Mouse (Mus musculus) forebrain, embryonic 13.5 days (tissue): ENCODE measurements at regions not wholly inside any gene's neighbourhood (a gene's known extent, or its start where the extent isn't known, plus 50 kb on each side); places are given as distances from the start of the nearest gene placed in this dataset.

Experiments
- ATAC-seq: fragments of 200-750 bp; cut with Nextera tagmentation; 2 replicates; pipeline ENCODE4 v1.8.0; 2017
- H3K27ac ChIP-seq: fragments of 300-500 bp; sonication (generic); 2 replicates; pipeline ENCODE4 v1.5.1; 2015; ENCODE audit warnings: inconsistent platforms, mild to moderate bottlenecking, moderate library complexity
- H3K27me3 ChIP-seq: fragments of 300-500 bp; sonication (generic); 2 replicates; pipeline ENCODE4 v1.6.1; 2015; ENCODE audit warnings: mild to moderate bottlenecking, inconsistent platforms
- H3K36me3 ChIP-seq: fragments of 300-500 bp; sonication (generic); 2 replicates; pipeline ENCODE4 v1.6.1; 2015; ENCODE audit warnings: mild to moderate bottlenecking, inconsistent platforms; ENCODE audit not compliant: poor library complexity, severe bottlenecking
- H3K4me1 ChIP-seq: fragments of 300-500 bp; sonication (generic); 2 replicates; pipeline ENCODE4 v1.6.1; 2015; ENCODE audit warnings: inconsistent platforms
- H3K4me2 ChIP-seq: fragments of 300-500 bp; sonication (generic); 2 replicates; pipeline ENCODE4 v1.6.1; 2015; ENCODE audit warnings: inconsistent platforms, mild to moderate bottlenecking, moderate library complexity
- H3K4me3 ChIP-seq: fragments of 300-500 bp; sonication (generic); 2 replicates; pipeline ENCODE4 v1.5.1; 2015; ENCODE audit warnings: mild to moderate bottlenecking, inconsistent platforms
- H3K9ac ChIP-seq: fragments of 300-500 bp; sonication (generic); 2 replicates; pipeline ENCODE4 v1.6.1; 2015; ENCODE audit warnings: mild to moderate bottlenecking, inconsistent platforms
- H3K9me3 ChIP-seq: fragments of 300-500 bp; sonication (generic); replicated peaks from 2 replicates; pipeline ENCODE4 v1.6.1; 2016; ENCODE audit warnings: inconsistent platforms
- WGBS: fragments of 180-500 bp; shearing (Covaris S2); methylation state at CpG from one replicate; pipeline ENCODE4 v1.1.7; 2015; 5-methylcytosine and 5-hydroxymethylcytosine counted together

DNA sequence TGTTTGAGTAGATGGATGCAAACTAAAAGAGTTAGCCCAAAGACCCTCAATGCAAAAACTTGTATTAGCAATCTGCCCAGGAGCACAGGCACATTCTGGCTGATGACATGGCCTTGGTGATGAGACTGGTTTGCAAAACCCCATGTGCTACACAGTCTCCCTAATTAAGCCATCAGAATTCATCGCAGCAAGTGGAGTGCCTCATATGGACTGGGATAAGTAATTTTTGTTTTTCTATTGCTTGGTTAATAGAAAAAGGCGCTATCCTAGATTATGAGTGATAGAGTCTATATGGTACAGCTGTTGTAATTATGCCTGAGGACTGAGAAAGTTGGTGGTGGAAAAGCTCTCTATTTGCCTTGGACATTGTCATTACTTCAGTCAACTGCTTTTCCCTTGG is 155.2 kb upstream of the Robo1 start:
- 83% methylated on average over 2 of the region's 2 CpGs for WGBS
- ATAC-seq = no peak
- Histone ChIP-seq H3K27ac (no peak overlapping the region), H3K27me3 (no peaks in the 10 kb centered on the region), H3K4me2 (no peak overlapping the region), H3K36me3 (no peaks in the 10 kb centered on the region), H3K4me1 (no peaks in the 10 kb centered on the region), H3K4me3 (no peak overlapping the region), H3K9ac (no peak overlapping the region), H3K9me3 (no peaks in the 10 kb centered on the region)

DNA sequence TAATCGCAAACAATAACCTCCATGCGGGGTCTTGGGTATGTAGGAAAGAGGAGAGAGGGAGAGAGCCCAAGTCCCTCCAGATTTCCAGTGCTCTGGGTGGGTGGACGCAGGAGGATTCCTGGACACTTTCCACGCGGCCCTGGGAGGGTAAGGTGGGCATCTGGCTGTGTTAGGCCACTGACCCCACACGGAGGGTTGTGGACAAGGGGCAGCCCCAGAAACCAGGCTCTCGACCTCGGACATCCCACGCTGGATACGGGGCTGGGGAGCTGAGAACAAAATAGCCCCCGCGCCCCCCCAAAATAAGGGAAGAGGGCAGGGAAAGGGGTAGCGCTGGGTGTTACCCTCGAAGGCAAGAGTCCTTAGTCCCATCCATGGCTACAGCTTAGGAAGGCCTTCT is 150.2 kb upstream of the Robo1 start:
- no peak overlapping the region for H3K4me3 ChIP-seq
- H3K27ac ChIP-seq = no peak overlapping the region
- H3K4me2 ChIP-seq = no peak overlapping the region
- no peaks in the 10 kb centered on the region for H3K9me3 ChIP-seq
- no peaks in the 10 kb centered on the region for H3K27me3 ChIP-seq
- H3K36me3 ChIP-seq = no peaks in the 10 kb centered on the region
- H3K4me1 ChIP-seq = no peaks in the 10 kb centered on the region
- WGBS = 95% methylated on average over 14 of the region's 14 CpGs
- ATAC-seq = no peak
- H3K9ac ChIP-seq = no peak overlapping the region

DNA sequence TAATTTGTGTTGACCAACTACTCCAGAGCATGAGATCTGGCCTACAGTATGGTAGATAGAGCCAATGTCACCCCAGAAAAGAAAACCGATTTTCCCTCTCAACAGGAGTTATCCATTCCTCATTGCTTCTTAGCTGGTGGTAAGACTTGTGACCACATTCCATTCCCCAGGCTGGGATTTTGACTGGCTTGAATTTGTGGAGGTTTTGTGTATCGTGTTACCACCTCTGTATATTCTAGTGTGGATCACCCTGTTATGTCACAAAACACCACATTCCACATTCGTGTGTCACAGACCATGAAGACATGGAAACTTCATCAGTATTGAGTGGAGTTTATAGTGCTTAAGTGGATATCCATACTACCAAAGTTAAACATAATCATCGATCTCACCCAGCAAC is 148.7 kb upstream of the Robo1 start:
- Histone ChIP-seq H3K4me1 (no peaks in the 10 kb centered on the region), H3K27ac (no peak overlapping the region), H3K36me3 (no peaks in the 10 kb centered on the region), H3K4me2 (no peak overlapping the region), H3K4me3 (no peak overlapping the region), H3K9ac (no peak overlapping the region), H3K9me3 (no peaks in the 10 kb centered on the region), H3K27me3 (no peaks in the 10 kb centered on the region)
- WGBS = 88% methylated on average over 4 of the region's 4 CpGs
- no peak for ATAC-seq

DNA sequence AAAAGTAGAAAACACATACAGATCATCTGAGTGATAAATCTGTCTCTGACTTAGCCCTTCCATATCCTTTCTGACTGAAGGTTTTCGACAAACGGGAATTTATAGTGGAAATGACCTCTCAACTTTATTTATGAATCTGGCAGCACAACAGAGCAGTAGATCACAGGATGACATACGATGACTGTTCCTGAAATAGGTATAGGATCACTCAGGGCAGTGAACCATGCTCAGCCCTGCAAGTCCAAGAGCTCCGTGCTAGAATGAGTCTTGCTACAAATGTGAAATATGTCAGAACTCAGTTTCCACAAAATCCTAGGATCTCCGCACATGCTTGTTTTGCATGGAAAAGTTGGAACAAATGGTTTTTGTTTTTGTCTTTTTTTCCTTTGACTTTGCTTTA is 132.4 kb upstream of the Robo1 start:
- WGBS = 92% methylated on average over 5 of the region's 5 CpGs
- no peak overlapping the region for H3K27ac ChIP-seq
- H3K27me3 ChIP-seq = no peaks in the 10 kb centered on the region
- H3K36me3 ChIP-seq = no peaks in the 10 kb centered on the region
- H3K4me3 ChIP-seq = no peak overlapping the region
- no peak overlapping the region for H3K4me2 ChIP-seq
- H3K9me3 ChIP-seq = no peaks in the 10 kb centered on the region
- no peaks in the 10 kb centered on the region for H3K4me1 ChIP-seq
- no peak for ATAC-seq
- H3K9ac ChIP-seq = no peak overlapping the region

DNA sequence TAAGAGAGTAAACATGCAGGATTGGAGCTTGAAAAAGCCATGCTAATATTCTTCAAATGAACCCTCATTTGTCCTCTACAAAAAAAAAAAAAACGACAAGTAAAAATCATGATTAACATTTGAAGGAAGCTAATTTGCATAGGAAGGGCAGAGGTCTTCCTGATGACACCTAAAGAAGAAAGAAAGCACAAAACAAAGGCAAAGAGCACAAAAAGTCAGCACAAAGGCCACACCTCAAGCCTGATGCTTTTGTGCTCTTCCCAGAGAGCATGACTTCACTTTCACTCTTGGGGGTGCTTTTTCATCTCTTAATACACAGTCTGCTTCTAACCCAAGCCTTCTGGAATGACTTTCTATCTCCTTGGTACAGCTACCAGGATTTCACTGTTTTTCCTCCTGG is 113.8 kb upstream of the Robo1 start:
- H3K4me1 ChIP-seq = 0 out of 2 replicates have a peak, but pooled peaks cover 5% of the 10 kb centered on the region
- no peaks in the 10 kb centered on the region for H3K27me3 ChIP-seq
- H3K9me3 ChIP-seq = no peaks in the 10 kb centered on the region
- 3% methylated on average over 1 of the region's 1 CpGs for WGBS
- no peaks in the 10 kb centered on the region for H3K36me3 ChIP-seq
- H3K4me3 ChIP-seq = no peak overlapping the region
- no peak for ATAC-seq
- H3K4me2 ChIP-seq = no peak overlapping the region
- H3K9ac ChIP-seq = no peak overlapping the region
- H3K27ac ChIP-seq = no peak overlapping the region

DNA sequence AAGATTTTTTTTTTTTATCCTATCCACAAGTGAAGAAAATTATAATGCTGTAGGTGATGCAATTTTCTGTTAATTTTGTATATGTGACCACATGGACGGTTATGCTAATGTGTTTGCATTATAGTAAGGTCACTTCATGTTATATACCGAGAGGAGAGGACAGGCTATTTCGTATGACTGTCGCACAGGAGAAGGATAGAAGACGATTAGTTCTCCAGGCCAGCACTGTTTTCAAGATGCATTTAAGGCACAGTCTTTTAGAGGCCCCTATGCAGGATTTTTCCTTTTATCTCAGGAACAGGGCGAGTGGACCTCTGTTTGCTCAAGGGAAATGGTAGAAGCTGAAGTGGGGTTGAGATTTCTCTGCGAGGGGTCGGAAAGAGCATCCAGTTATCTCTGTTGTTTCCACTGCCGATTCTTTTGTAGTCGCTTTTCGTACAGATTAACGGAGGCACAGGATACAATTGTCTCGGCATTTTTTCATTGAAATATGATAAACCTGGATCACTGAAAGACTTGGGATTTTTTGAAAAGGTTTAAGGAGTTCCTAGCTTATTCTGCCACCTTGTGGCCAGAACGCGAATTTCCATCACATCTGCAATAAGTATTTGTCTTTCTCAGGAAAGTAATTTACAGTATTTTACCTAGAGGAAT is 92.6 kb upstream of the Robo1 start:
- no peak overlapping the region for H3K27ac ChIP-seq
- no peaks in the 10 kb centered on the region for H3K36me3 ChIP-seq
- peak; percentile 37 for ATAC-seq
- WGBS = 36% methylated on average over 15 of the region's 15 CpGs
- H3K4me1 ChIP-seq = peaks cover 5% of the 10 kb centered on the region; the same call in 1 of the 2 replicates
- no peaks in the 10 kb centered on the region for H3K27me3 ChIP-seq
- H3K9me3 ChIP-seq = no peaks in the 10 kb centered on the region
- H3K4me2 ChIP-seq = peak overlapping the region; percentile 46
- peak overlapping the region; percentile 23 for H3K4me3 ChIP-seq
- peak overlapping the region; percentile 48; the same call in 1 of the 2 replicates for H3K9ac ChIP-seq

DNA sequence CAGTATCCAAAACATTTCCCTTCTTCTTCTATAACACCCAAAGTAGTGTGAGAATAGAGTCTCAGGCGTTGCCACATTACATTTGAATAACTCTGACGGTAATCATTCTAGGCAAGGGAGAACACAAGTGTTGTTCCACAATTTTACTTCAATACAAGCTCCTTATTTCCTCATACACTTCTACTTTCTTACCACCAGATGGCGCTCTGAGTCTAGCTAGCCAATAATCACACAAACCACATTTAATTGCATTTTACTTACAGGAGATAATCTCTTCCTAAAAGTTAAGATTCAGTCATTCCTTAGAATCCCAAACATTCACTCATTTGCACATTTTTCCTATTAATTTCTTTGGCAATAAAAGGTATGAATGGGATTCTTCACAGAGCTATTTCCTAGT is 90.1 kb upstream of the Robo1 start:
- peaks cover 11% of the 10 kb centered on the region for H3K4me1 ChIP-seq
- no peak overlapping the region for H3K9ac ChIP-seq
- H3K9me3 ChIP-seq = no peaks in the 10 kb centered on the region
- WGBS = 4% methylated on average over 3 of the region's 3 CpGs
- no peak for ATAC-seq
- no peaks in the 10 kb centered on the region for H3K36me3 ChIP-seq
- H3K27ac ChIP-seq = no peak overlapping the region
- H3K27me3 ChIP-seq = no peaks in the 10 kb centered on the region
- H3K4me3 ChIP-seq = no peak overlapping the region
- no peak overlapping the region for H3K4me2 ChIP-seq

DNA sequence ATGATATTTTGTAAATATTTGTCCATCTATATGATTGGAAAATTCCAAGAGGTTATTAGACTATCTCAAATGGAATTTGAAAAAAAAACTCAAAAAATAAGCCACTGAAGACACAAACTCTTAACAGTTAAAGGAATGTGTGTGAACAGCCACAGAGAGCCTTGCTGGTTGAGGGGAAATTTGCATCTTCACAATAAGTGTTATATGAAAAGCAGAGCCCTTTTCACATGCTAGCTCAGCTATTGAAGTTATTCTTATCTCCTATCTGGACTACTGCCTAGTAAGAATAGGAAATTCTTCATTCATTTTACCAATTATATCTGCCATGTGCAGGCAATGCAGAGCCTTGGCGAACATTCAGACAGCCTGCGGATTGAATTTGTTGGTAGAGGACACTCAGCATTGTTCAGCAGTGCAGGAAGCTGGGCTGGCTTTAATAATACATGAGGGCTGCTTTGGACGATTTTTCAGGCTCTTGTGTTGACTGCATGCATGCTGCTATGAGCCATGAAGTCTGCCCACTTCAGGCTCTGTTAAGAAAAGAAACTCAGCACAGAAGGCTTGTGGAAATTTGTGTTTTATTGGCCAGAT is 86.1 kb upstream of the Robo1 start:
- H3K4me2 ChIP-seq = no peak overlapping the region
- peaks cover 20% of the 10 kb centered on the region for H3K4me1 ChIP-seq
- 6% methylated on average over 3 of the region's 3 CpGs for WGBS
- H3K4me3 ChIP-seq = no peak overlapping the region
- H3K9me3 ChIP-seq = no peaks in the 10 kb centered on the region
- H3K9ac ChIP-seq = no peak overlapping the region
- H3K36me3 ChIP-seq = no peaks in the 10 kb centered on the region
- ATAC-seq = peak; percentile 88
- H3K27me3 ChIP-seq = no peaks in the 10 kb centered on the region
- peak overlapping the region; percentile 44 for H3K27ac ChIP-seq

DNA sequence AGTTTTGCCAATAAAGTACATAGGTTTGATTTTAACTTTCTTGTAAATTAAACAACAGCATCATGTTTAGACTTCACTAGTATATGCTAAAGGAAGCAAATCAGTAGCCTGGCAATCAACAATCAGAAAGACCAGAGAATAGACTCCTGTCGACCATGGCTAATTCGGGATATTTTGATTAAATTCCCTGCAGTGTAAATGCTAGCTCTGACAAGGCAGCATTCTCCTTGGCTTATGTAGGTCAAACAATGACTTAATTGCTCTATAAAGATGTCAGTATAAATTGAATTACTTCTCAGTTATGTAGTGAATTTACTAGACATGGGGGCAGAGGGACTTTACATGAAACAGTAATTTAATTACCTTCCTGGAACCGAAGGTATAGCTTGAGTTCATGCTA is 84.2 kb upstream of the Robo1 start:
- Histone ChIP-seq H3K27ac (no peak overlapping the region), H3K9me3 (no peaks in the 10 kb centered on the region), H3K4me2 (no peak overlapping the region), H3K9ac (no peak overlapping the region), H3K27me3 (no peaks in the 10 kb centered on the region), H3K4me3 (no peak overlapping the region), H3K4me1 (peaks cover 15% of the 10 kb centered on the region), H3K36me3 (no peaks in the 10 kb centered on the region)
- peak; percentile 44; the same call in 1 of the 2 replicates for ATAC-seq
- WGBS = 20% methylated on average over 3 of the region's 3 CpGs

DNA sequence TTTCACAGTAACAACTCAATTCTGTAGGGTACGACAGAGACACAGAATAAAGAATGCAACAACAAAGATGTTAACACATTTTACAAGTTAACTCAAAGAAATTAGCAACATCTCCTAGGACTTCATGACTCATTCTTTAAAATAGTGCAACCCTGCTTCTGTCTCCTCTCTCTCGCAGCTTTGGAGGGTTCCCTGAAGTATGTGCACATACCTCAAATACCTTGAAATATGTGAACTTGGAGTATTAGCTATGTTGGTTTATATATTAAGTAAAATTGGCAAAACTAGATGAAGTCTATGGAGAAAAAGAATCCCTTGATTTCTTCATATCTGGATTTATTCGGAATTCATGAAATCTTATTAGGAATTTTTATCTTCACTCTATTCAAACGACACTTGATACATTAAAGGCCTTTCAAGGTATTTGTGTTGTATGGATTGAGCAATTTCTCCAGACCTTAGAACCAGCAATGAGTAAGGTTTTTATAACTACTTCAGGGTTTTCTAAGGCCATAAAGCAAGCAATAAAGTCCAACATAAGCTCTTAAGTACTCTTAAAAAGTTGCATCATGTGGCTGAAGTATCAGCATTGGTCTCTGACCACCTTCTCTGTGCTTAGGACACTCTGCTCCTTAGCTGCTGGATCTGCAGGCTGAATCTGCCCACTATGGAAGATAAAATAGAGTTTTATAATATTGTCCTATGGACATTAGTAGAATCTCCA is 82.8 kb upstream of the Robo1 start:
- Histone ChIP-seq H3K4me2 (no peak overlapping the region), H3K9ac (no peak overlapping the region), H3K36me3 (no peaks in the 10 kb centered on the region), H3K4me1 (peaks cover 15% of the 10 kb centered on the region), H3K4me3 (no peak overlapping the region), H3K9me3 (no peaks in the 10 kb centered on the region), H3K27me3 (no peaks in the 10 kb centered on the region), H3K27ac (no peak overlapping the region)
- WGBS = 92% methylated on average over 4 of the region's 4 CpGs
- no peak for ATAC-seq

DNA sequence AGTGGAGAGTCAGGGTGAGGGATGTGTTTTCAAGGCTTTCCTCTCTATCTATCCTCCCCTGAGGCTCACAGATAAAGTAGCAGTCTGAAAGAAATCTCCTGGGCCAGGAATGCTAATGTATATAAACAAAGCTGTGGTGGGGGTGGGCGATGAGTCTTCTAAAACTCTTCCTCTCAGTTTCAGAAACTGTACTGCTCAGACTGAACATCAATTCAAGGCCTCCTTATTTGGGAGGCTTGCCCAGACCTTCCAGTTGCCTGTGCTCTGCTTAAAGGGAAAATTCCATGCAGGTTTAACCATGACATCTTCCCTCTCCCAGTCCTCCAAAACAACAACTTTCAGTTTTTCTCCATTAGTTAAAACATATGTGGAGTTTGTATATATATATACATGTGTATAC is 73.7 kb upstream of the Robo1 start:
- WGBS = 56% methylated on average over 1 of the region's 1 CpGs

DNA sequence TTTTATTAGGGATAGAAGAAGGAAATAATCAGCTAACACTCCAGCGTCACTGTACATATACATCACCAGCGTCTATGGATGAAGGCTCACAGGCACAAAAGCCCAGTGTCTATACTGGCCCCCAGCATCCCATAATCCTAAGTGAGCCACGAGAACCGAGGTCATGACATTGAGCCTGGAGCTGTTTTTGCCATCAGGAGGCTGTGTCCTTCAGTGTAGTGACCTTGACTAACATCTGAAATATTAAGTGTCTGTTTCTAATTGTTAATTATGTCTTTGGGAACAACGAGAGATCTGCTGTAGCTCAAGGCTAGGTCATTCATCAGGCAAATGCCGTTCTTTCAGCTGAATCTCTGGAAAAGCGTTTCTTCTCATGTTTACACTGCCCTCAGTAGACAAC is 68.5 kb upstream of the Robo1 start:
- H3K27me3 ChIP-seq = no peaks in the 10 kb centered on the region
- no peak overlapping the region for H3K27ac ChIP-seq
- H3K4me3 ChIP-seq = no peak overlapping the region
- 82% methylated on average over 7 of the region's 7 CpGs for WGBS
- H3K9me3 ChIP-seq = no peaks in the 10 kb centered on the region
- no peak for ATAC-seq
- H3K36me3 ChIP-seq = no peaks in the 10 kb centered on the region
- no peak overlapping the region for H3K4me2 ChIP-seq
- no peak overlapping the region for H3K9ac ChIP-seq
- H3K4me1 ChIP-seq = peaks cover 10% of the 10 kb centered on the region

More for the DNA sequence above, 73.7 kb upstream of the Robo1 start:
- no peak overlapping the region for H3K9ac ChIP-seq
- no peak for ATAC-seq
- no peak overlapping the region for H3K27ac ChIP-seq
- no peaks in the 10 kb centered on the region for H3K36me3 ChIP-seq
- no peaks in the 10 kb centered on the region for H3K9me3 ChIP-seq
- H3K4me3 ChIP-seq = no peak overlapping the region
- H3K4me1 ChIP-seq = no peaks in the 10 kb centered on the region
- H3K27me3 ChIP-seq = no peaks in the 10 kb centered on the region
- H3K4me2 ChIP-seq = no peak overlapping the region
